Mouse (Mus musculus) forebrain, embryonic 13.5 days (tissue): ENCODE results near the gene Cdyl2. TPM values are rescaled to one million over a fixed set of nuclear protein-coding genes. Genes with fewer than 3 reads are reported as not detected.

Source experiments
- ATAC-seq: fragments of 200-750 bp; cut with Nextera tagmentation; 2 replicates; pipeline ENCODE4 v1.8.0; 2017
- H3K27ac ChIP-seq: fragments of 300-500 bp; sonication (generic); 2 replicates; pipeline ENCODE4 v1.5.1; 2015; ENCODE audit warnings: inconsistent platforms, mild to moderate bottlenecking, moderate library complexity
- H3K27me3 ChIP-seq: fragments of 300-500 bp; sonication (generic); 2 replicates; pipeline ENCODE4 v1.6.1; 2015; ENCODE audit warnings: mild to moderate bottlenecking, inconsistent platforms
- H3K36me3 ChIP-seq: fragments of 300-500 bp; sonication (generic); 2 replicates; pipeline ENCODE4 v1.6.1; 2015; ENCODE audit warnings: mild to moderate bottlenecking, inconsistent platforms; ENCODE audit not compliant: poor library complexity, severe bottlenecking
- H3K4me1 ChIP-seq: fragments of 300-500 bp; sonication (generic); 2 replicates; pipeline ENCODE4 v1.6.1; 2015; ENCODE audit warnings: inconsistent platforms
- H3K4me2 ChIP-seq: fragments of 300-500 bp; sonication (generic); 2 replicates; pipeline ENCODE4 v1.6.1; 2015; ENCODE audit warnings: inconsistent platforms, mild to moderate bottlenecking, moderate library complexity
- H3K4me3 ChIP-seq: fragments of 300-500 bp; sonication (generic); 2 replicates; pipeline ENCODE4 v1.5.1; 2015; ENCODE audit warnings: mild to moderate bottlenecking, inconsistent platforms
- H3K9ac ChIP-seq: fragments of 300-500 bp; sonication (generic); 2 replicates; pipeline ENCODE4 v1.6.1; 2015; ENCODE audit warnings: mild to moderate bottlenecking, inconsistent platforms
- H3K9me3 ChIP-seq: fragments of 300-500 bp; sonication (generic); replicated peaks from 2 replicates; pipeline ENCODE4 v1.6.1; 2016; ENCODE audit warnings: inconsistent platforms
- WGBS: fragments of 180-500 bp; shearing (Covaris S2); methylation state at CpG from one replicate; pipeline ENCODE4 v1.1.7; 2015; 5-methylcytosine and 5-hydroxymethylcytosine counted together
- polyA plus RNA-seq: library from polyadenylated mRNA; unstranded; fragments of >200 nt; fragmentation: Nextera tagmentation; extraction: Ambion mirVana; gene quantifications from 2 replicates; pipeline ENCODE4 v1.2.1, GENCODE M21; 2015

Gene Cdyl2
- 7.0 and 8.5 TPM in 2 replicates for polyA plus RNA-seq

GRCm38 (mm10) chr8:116732684-116733647 is at the start of gene Cdyl2:
Cdyl2 (minus strand) TSS chr8:116732991.
- Histone ChIP-seq H3K4me2 (peak within 1 kb of the TSS; percentile 73), H3K4me1 (peaks cover 10% of the 10 kb centered on the region), H3K9ac (peak within 1 kb of the TSS; percentile 78), H3K27me3 (peaks cover 11% of the 10 kb centered on the region; the same call in 1 of the 2 replicates), H3K27ac (peak within 1 kb of the TSS; percentile 82), H3K9me3 (no peaks in the 10 kb centered on the region), H3K4me3 (peak within 1 kb of the TSS; percentile 77), H3K36me3 (peaks cover 5% of the 10 kb centered on the region; the same call in 1 of the 2 replicates)
- under 1% methylated on average over 84 of the region's 129 CpGs for WGBS
- ATAC-seq = peak; percentile 93

GRCm38 (mm10) chr8:116780594-116780993 is 47.8 kb upstream of the Cdyl2 start:
- no peak overlapping the region for H3K9ac ChIP-seq
- ATAC-seq = no peak
- no peak overlapping the region for H3K4me3 ChIP-seq
- no peak overlapping the region for H3K4me2 ChIP-seq
- H3K36me3 ChIP-seq = no peaks in the 10 kb centered on the region
- H3K9me3 ChIP-seq = no peaks in the 10 kb centered on the region
- WGBS = 86% methylated on average over 8 of the region's 8 CpGs
- H3K27me3 ChIP-seq = no peaks in the 10 kb centered on the region
- no peak overlapping the region for H3K27ac ChIP-seq
- no peaks in the 10 kb centered on the region for H3K4me1 ChIP-seq

GRCm38 (mm10) chr8:116774220-116774619 is 41.4 kb upstream of the Cdyl2 start:
- H3K4me2 ChIP-seq = no peak overlapping the region
- no peak overlapping the region for H3K27ac ChIP-seq
- no peak overlapping the region for H3K9ac ChIP-seq
- no peak for ATAC-seq
- H3K36me3 ChIP-seq = no peaks in the 10 kb centered on the region
- no peak overlapping the region for H3K4me3 ChIP-seq
- no peaks in the 10 kb centered on the region for H3K9me3 ChIP-seq
- no peaks in the 10 kb centered on the region for H3K27me3 ChIP-seq
- 89% methylated on average over 5 of the region's 5 CpGs for WGBS
- H3K4me1 ChIP-seq = no peaks in the 10 kb centered on the region

DNA sequence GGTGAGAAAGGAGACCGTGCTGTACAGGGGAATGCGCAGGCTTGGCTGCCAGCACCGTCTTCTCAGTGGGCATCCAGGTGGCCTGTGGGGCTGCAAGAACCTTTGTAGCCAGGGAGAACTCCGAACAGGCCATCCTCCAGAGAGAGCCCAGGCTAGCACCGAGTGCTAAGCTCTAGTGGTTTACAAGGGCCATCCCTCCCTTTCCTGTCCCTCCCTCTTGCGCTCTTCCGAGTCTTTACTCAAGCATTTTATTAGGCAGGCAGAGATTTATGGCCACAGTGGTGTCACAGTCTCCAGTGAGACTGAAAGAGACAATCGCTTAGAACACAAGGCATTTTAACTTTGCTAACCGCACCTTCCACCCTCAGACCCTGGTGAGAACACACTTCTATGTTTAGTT is 39.9 kb upstream of the Cdyl2 start:
- Histone ChIP-seq H3K27me3 (no peaks in the 10 kb centered on the region), H3K4me1 (no peaks in the 10 kb centered on the region), H3K9ac (no peak overlapping the region), H3K27ac (no peak overlapping the region), H3K4me3 (no peak overlapping the region), H3K9me3 (no peaks in the 10 kb centered on the region), H3K4me2 (no peak overlapping the region), H3K36me3 (no peaks in the 10 kb centered on the region)
- no peak for ATAC-seq
- 89% methylated on average over 9 of the region's 9 CpGs for WGBS

DNA sequence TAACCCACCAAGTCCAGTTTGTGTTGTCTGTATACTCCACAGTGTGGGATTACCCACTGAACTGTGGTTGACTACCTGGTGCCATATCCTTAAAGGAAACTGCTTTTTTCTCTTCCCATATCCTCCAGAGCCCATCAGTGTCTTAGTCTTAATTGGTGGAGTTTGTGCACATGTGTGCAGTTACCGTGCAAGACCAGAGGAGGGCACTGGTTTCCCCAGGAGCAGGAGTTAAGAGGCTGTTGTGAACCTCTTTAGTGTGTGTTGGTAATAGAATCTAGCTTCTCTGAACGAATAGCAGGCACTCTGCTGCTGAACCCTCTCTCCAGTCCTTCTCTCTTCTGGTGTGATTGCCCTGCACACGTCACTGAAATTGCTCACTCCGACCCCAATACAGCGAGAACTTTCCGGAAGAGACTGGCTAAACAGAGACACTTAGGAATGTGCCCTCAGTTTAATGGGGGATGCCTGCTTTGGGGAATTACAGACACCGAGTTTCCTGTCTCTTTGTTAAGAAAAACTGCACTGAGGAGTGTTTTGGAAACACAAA is 39.1 kb upstream of the Cdyl2 start:
- ATAC-seq = no peak
- H3K9me3 ChIP-seq = no peaks in the 10 kb centered on the region
- H3K36me3 ChIP-seq = no peaks in the 10 kb centered on the region
- no peak overlapping the region for H3K9ac ChIP-seq
- no peak overlapping the region for H3K27ac ChIP-seq
- no peak overlapping the region for H3K4me2 ChIP-seq
- no peaks in the 10 kb centered on the region for H3K27me3 ChIP-seq
- 74% methylated on average over 7 of the region's 7 CpGs for WGBS
- H3K4me3 ChIP-seq = no peak overlapping the region
- H3K4me1 ChIP-seq = no peaks in the 10 kb centered on the region

- H3K4me3 ChIP-seq = no peak overlapping the region
- no peak overlapping the region for H3K4me2 ChIP-seq
- H3K9me3 ChIP-seq = no peaks in the 10 kb centered on the region
- H3K27me3 ChIP-seq = no peaks in the 10 kb centered on the region
- no peak overlapping the region for H3K27ac ChIP-seq
- no peaks in the 10 kb centered on the region for H3K36me3 ChIP-seq
- 90% methylated on average over 12 of the region's 12 CpGs for WGBS
- H3K9ac ChIP-seq = no peak overlapping the region
- ATAC-seq = no peak
- no peaks in the 10 kb centered on the region for H3K4me1 ChIP-seq
Observed at GRCm38 (mm10) chr8:116770756-116771155, 38.0 kb upstream of the Cdyl2 start.

DNA sequence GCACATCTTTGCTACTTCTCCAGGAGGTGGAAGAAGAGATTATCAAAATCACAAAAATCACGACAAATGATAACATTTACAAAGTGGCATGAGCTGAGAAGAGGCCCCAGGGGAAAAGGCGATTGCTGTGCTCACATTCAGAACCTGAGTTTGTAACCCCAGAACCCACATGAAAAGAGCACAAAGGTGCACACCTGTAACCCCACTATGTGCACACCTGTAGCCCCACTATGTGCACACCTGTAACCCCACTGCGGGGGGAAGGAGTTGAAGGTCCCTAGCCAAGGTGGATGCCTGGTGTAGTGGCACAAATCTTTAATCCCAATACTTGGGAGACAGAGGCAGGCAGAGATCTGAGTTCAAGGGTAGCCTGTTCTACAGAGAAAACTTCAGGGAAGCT is 23.4 kb upstream of the Cdyl2 start:
- 79% methylated on average over 3 of the region's 3 CpGs for WGBS
- Histone ChIP-seq H3K4me3 (no peak overlapping the region), H3K4me1 (no peaks in the 10 kb centered on the region), H3K9me3 (no peaks in the 10 kb centered on the region), H3K9ac (no peak overlapping the region), H3K36me3 (no peaks in the 10 kb centered on the region), H3K27ac (no peak overlapping the region), H3K4me2 (no peak overlapping the region), H3K27me3 (no peaks in the 10 kb centered on the region)
- no peak for ATAC-seq

DNA sequence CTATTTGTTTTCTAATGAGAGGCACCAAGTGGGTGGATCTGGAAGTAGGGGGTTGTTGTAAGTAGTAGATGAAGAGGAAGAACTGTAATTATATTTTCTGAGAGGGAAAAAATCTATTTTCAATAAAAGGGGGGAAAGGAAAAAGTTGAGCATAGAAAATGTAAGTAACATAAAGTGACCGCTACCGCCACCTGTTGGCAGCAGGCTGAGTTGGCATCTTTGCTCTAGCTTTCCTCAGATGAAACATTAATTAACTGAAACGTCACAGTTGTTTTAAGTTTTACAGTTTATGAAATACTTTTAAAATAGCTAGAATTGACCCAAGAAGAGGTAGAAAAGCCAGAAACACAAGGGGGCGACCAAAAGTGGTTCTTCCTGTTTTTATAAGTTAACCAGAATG is 22.8 kb upstream of the Cdyl2 start:
- H3K4me2 ChIP-seq = no peak overlapping the region
- no peaks in the 10 kb centered on the region for H3K27me3 ChIP-seq
- H3K4me1 ChIP-seq = no peaks in the 10 kb centered on the region
- H3K9me3 ChIP-seq = no peaks in the 10 kb centered on the region
- H3K9ac ChIP-seq = no peak overlapping the region
- ATAC-seq = no peak
- H3K4me3 ChIP-seq = no peak overlapping the region
- H3K27ac ChIP-seq = no peak overlapping the region
- 6% methylated on average over 4 of the region's 4 CpGs for WGBS
- H3K36me3 ChIP-seq = no peaks in the 10 kb centered on the region

DNA sequence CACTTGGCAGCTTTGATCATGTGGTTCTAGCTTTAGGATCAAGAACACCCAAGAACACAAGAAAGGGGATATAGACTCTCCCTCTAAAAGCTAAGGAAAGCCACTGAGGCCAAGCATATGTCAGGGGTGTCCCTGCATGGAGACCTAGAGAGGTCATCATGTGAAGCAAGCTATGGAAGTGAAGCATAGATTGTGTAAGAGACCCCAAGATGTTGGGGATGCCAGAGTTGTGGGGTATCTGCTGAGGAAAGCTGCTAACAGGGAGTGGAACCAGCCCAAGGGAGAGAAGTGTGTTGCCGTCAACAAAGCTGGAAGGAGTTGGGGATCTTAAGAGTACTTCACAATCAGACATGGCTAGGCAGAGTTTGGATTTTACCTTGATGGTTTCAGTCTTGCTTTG is 7.9 kb upstream of the Cdyl2 start:
- no peak overlapping the region for H3K4me2 ChIP-seq
- no peak overlapping the region for H3K4me3 ChIP-seq
- no peak overlapping the region for H3K9ac ChIP-seq
- no peaks in the 10 kb centered on the region for H3K4me1 ChIP-seq
- 92% methylated on average over 1 of the region's 1 CpGs for WGBS
- no peaks in the 10 kb centered on the region for H3K36me3 ChIP-seq
- no peaks in the 10 kb centered on the region for H3K27me3 ChIP-seq
- H3K27ac ChIP-seq = no peak overlapping the region
- no peak for ATAC-seq
- no peaks in the 10 kb centered on the region; the same call in 1 of the 2 replicates for H3K9me3 ChIP-seq

DNA sequence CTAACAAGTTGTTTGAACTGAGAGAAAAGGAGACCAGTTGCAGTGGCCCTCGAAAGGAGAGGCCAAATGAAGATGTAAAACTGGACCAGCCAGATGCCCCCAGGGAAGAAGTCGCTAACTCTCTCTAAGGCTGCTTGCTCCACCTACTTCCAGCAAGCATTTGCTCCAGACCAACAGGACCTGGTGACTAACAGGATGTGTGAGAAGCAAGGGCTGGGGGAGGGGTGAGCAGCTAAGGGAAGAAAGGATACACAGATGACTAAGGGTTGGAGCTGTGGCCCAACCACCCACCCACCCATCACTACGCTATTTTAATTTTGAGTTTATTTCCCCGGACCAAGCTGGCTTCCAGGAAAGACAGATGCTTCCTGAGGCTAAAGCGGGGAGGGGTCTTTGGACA is 2.5 kb upstream of the Cdyl2 start:
- Histone ChIP-seq H3K9ac (no peak overlapping the region), H3K4me2 (no peak overlapping the region), H3K4me1 (peaks cover 10% of the 10 kb centered on the region), H3K9me3 (no peaks in the 10 kb centered on the region; the same call in 1 of the 2 replicates), H3K27me3 (peaks cover 11% of the 10 kb centered on the region; the same call in 1 of the 2 replicates), H3K4me3 (no peak overlapping the region), H3K36me3 (no peaks in the 10 kb centered on the region), H3K27ac (no peak overlapping the region)
- 77% methylated on average over 5 of the region's 5 CpGs for WGBS
- no peak for ATAC-seq

DNA sequence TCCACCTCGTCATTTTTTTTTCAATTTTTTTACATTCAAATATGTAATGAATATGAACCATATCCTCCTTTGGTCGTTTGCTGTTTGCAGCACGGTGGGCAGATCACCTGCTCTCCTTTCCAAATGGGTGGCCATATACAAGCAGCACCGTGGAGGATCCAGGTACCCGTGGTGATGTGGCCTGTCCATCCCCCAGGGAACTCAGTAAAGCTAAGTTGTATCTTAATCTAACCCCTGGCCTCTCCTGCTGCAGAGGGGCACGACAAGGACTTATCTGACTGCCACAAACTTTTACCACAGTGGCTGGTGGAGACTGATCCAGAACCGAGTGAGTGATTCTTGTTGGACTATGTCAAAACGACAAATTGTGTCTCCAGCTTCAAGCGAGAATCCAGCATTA is 1.4 kb upstream of the Cdyl2 start:
- peaks cover under 1% of the 10 kb centered on the region; the same call in 1 of the 2 replicates for H3K36me3 ChIP-seq
- H3K9ac ChIP-seq = no peak overlapping the region
- H3K27ac ChIP-seq = no peak overlapping the region
- WGBS = 60% methylated on average over 9 of the region's 9 CpGs
- ATAC-seq = no peak
- no peaks in the 10 kb centered on the region for H3K9me3 ChIP-seq
- peaks cover 10% of the 10 kb centered on the region for H3K4me1 ChIP-seq
- peaks cover 11% of the 10 kb centered on the region; the same call in 1 of the 2 replicates for H3K27me3 ChIP-seq
- no peak overlapping the region for H3K4me2 ChIP-seq
- no peak overlapping the region for H3K4me3 ChIP-seq

DNA sequence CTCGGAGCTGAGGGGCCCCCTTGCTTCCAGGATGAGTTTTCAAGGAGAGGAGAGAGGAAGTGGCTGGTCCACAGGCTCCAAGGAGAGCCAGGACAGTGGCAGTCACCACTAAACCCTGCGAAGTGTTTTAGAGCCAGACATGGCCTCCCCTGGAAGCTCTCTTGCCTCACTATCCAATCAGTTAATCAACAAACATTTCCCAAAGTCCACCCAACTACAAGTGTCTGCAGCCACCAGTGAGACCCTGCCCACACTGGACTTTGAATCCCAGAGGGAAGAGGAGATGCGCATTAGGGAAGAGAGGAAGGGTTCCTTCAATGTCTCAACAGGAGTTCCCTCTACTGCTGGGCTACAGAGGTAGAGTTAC is 840 bp upstream of the Cdyl2 start:
- H3K9me3 ChIP-seq = no peaks in the 10 kb centered on the region
- peak overlapping the region; percentile 78 for H3K9ac ChIP-seq
- H3K27me3 ChIP-seq = peaks cover 11% of the 10 kb centered on the region; the same call in 1 of the 2 replicates
- no peak overlapping the region for H3K27ac ChIP-seq
- H3K4me1 ChIP-seq = peaks cover 10% of the 10 kb centered on the region
- peak overlapping the region; percentile 73 for H3K4me2 ChIP-seq
- 20% methylated on average over 3 of the region's 3 CpGs for WGBS
- H3K36me3 ChIP-seq = peaks cover 5% of the 10 kb centered on the region; the same call in 1 of the 2 replicates
- H3K4me3 ChIP-seq = peak overlapping the region; percentile 77
- no peak for ATAC-seq
